Mouse (Mus musculus): ENCODE data around the gene Ap1s1. TPM values are rescaled to one million over a fixed set of nuclear protein-coding genes. Genes with fewer than 3 reads are reported as not detected.
A peak's percentile ranks its signal among the peaks of the same experiment; 100 is the strongest.

The Ap1s1 gene
- total and polyA plus RNA-seq, 3 experiments, result 154 to 218 (median 211) TPM

DNA sequence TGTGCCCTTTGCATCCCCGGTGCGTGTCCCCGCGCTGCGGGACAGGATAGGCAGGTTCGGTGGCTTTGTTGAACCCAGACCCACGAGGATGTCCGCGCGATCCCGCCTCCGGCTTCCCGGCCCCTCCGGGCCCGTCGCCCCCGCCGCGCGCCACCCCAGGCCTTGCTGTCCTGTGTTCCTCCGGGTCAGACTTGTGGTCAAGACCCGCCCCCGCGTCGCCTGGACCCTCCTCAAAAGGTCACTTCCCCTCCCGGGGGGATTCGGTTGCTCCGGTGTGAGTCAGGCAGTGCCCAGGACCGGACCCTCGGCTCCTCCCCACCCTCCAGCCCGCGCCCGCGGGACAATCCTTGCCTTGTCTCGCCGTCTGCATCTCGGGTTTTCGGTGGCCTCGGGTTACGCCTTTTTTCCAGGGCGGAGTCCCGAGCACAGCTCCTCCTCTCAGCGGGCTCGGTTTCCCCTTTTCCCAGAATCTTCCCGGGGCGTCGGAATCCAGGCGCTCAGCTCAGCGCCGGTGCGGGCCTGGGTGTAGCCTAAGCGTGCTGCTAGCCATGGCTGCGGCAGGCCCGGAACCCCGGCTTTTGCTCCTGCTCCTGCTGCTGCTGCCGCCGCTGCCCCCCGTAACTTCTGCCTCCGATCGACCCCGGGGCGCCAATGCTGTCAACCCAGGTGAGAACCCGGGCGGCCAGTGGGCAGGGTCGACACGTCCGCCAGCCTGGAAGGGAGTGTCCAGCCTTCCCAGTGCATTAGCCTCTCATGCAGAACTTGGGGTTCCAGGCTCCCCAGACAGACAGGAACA is 58.6 kb downstream of the Ap1s1 start:
- Histone ChIP-seq H3K9ac (ENCODE audit: control insufficient read depth, low read depth, low read length, poor library complexity, severe bottlenecking) (peak overlapping the region; percentile 92), H3K79me2 (ENCODE audit: control insufficient read depth, insufficient read depth, low read length, poor library complexity) (peaks cover 7% of the 10 kb centered on the region; the same call in 1 of the 2 replicates), H3K36me3 (ENCODE audit: control insufficient read depth in 1 of 2, insufficient read depth in 2 of 2, low read length in 2 of 2) (0 out of 4 replicates have a peak, but pooled peaks cover 0 to 2% of the 10 kb centered on the region in 2 experiments), H3K4me3 (ENCODE audit: control insufficient read depth in 1 of 2, insufficient read depth in 1 of 2, low read depth in 2 of 2, low read length in 2 of 2) (peak overlapping the region; percentile 78 to 95), H3K27me3 (ENCODE audit: control insufficient read depth in 1 of 2, insufficient read depth in 2 of 2, low read length in 2 of 2) (no peaks in the 10 kb centered on the region), H3K9me3 (replicated peaks; ENCODE audit: insufficient read depth, low read length) (no peaks in the 10 kb centered on the region), H3K4me1 (ENCODE audit: control insufficient read depth in 1 of 2, insufficient read depth in 2 of 2, low read length in 2 of 2) (peaks cover 0 to 9% of the 10 kb centered on the region in 2 experiments; a peak in 2 of 4 replicates), H3K27ac (ENCODE audit: control insufficient read depth, low read depth, low read length) (peak overlapping the region; percentile 77)
- peak; percentile 80 for DNase-seq (ENCODE audit: low read depth, low spot score)
- TF ChIP-seq MAX (IDR thresholded peaks at IDR 0.05; ENCODE audit: low read length) (no peak), MAFK (IDR thresholded peaks at IDR 0.05; ENCODE audit: borderline replicate concordance, low read depth, low read length) (no peak), ZNF384 (IDR thresholded peaks at IDR 0.05; ENCODE audit: low read depth, low read length) (no peak), POLR2AphosphoS2 (IDR thresholded peaks at IDR 0.05; ENCODE audit: low read length) (no peak), CHD1 (IDR thresholded peaks at IDR 0.05; ENCODE audit: low read depth, low read length) (no peak), USF2 (IDR thresholded peaks at IDR 0.05; ENCODE audit: borderline replicate concordance in 1 of 2, insufficient read depth in 1 of 2, low read depth in 1 of 2, low read length in 2 of 2) (no peak), GATA1 (IDR thresholded peaks at IDR 0.05; ENCODE audit: low read depth, low read length) (no peak), MYB (IDR thresholded peaks at IDR 0.05; ENCODE audit: low read depth, low read length) (no peak), MXI1 (IDR thresholded peaks at IDR 0.05; ENCODE audit: low read depth, low read length) (peak; percentile 15; the same call in 1 of the 2 replicates), USF1 (IDR thresholded peaks at IDR 0.05; ENCODE audit: low read depth, low read length) (no peak), ZMIZ1 (IDR thresholded peaks at IDR 0.05; ENCODE audit: low read depth, low read length) (peak; percentile 62; the same call in 1 of the 2 replicates), MAZ (IDR thresholded peaks at IDR 0.05; ENCODE audit: low read depth, low read length) (0 out of 2 replicates have a peak, but pooled peaks have one; percentile 29), UBTF (IDR thresholded peaks at IDR 0.05; ENCODE audit: borderline replicate concordance, insufficient read depth, low read depth, low read length) (peak; percentile 66; the same call in 1 of the 2 replicates), ZC3H11A (IDR thresholded peaks at IDR 0.05; ENCODE audit: low read depth, low read length) (no peak), NELFE (IDR thresholded peaks at IDR 0.05; ENCODE audit: low read depth, low read length) (peak; percentile 48), SMC3 (IDR thresholded peaks at IDR 0.05; ENCODE audit: low read depth, low read length) (no peak), MYC (IDR thresholded peaks at IDR 0.05; ENCODE audit: low read depth, low read length) (peak; percentile 15; the same call in 1 of the 2 replicates), NRF1 (IDR thresholded peaks at IDR 0.05; ENCODE audit: insufficient read depth, low read depth, low read length, poor library complexity, severe bottlenecking) (0 out of 2 replicates have a peak, but pooled peaks have one; percentile 11), TBP (IDR thresholded peaks at IDR 0.05; ENCODE audit: low read depth, low read length) (no peak), SIN3A (IDR thresholded peaks at IDR 0.05; ENCODE audit: low read length) (peak; percentile 11), E2F4 (IDR thresholded peaks at IDR 0.05; ENCODE audit: borderline replicate concordance, low read depth, low read length) (0 out of 2 replicates have a peak, but pooled peaks have one; percentile 24)
